In genomic region chr2:32084872-32085199, GRCm38 (mm10) we compare ENCODE assay signal across 7 mouse cellular contexts. TPM values are rescaled to one million over a fixed set of nuclear protein-coding genes. Genes with fewer than 3 reads are reported as not detected.
DNase-seq lines count a peak whose midpoint lies in the region; ATAC-seq and TF ChIP-seq lines count a peak whose summit lies in the region.

No protein-coding gene starts in this region.

- H3K27ac ChIP-seq in ES-E14 (ENCODE audit: insufficient read depth, low read depth, low read length, poor library complexity, severe bottlenecking) = no peak overlapping the region
- no peak overlapping the region for H3K27ac ChIP-seq in heart, embryonic 16.5 days (ENCODE audit: low read length)
- H3K27ac ChIP-seq in liver, postnatal 0 days (ENCODE audit: low read depth) = peak overlapping the region; percentile 79

- WGBS in heart, embryonic 16.5 days = 24% methylated on average over 2 of the region's 2 CpGs
- 20% methylated on average over 2 of the region's 2 CpGs for WGBS in liver, postnatal 0 days (ENCODE audit: insufficient replicate concordance)

- H3K4me1 ChIP-seq in E14TG2a.4 (replicated peaks; ENCODE audit: low read depth, low read length) = peaks cover 45% of the 10 kb centered on the region
- peaks cover 2 to 9% of the 10 kb centered on the region in 2 experiments; a peak in 1 of 4 replicates for H3K4me1 ChIP-seq in ES-E14 (ENCODE audit: control insufficient read depth in 2 of 2, insufficient read depth in 2 of 2, low read length in 2 of 2, poor library complexity in 1 of 2)
- H3K4me1 ChIP-seq in heart, embryonic 16.5 days (ENCODE audit: control insufficient read depth, insufficient read depth, low read length) = peaks cover 22% of the 10 kb centered on the region
- peaks cover 44% of the 10 kb centered on the region for H3K4me1 ChIP-seq in liver, postnatal 0 days (ENCODE audit: insufficient read depth)

- H3K4me3 ChIP-seq in E14TG2a.4 (replicated peaks; ENCODE audit: low read length) (peak overlapping the region; percentile 91), ES-E14 (ENCODE audit: insufficient read depth in 1 of 2, low read depth in 1 of 2, low read length in 2 of 2, poor library complexity in 1 of 2, severe bottlenecking in 1 of 2) (peak overlapping the region; percentile 75 to 77)
- H3K4me3 ChIP-seq in heart, embryonic 16.5 days (ENCODE audit: low read length) = peak overlapping the region; percentile 75
- peak overlapping the region; percentile 90 for H3K4me3 ChIP-seq in liver, postnatal 0 days (ENCODE audit: low read depth, low read length)

- H3K36me3 ChIP-seq in E14TG2a.4 (ENCODE audit: insufficient read depth, low read length) = no peaks in the 10 kb centered on the region
- H3K36me3 ChIP-seq in ES-E14 (ENCODE audit: control insufficient read depth, insufficient read depth, low read length, poor library complexity, severe bottlenecking) = no peaks in the 10 kb centered on the region
- no peaks in the 10 kb centered on the region for H3K36me3 ChIP-seq in heart, embryonic 16.5 days (ENCODE audit: control insufficient read depth, insufficient read depth)
- H3K36me3 ChIP-seq in liver, postnatal 0 days (replicated peaks; ENCODE audit: insufficient read depth, low read length) = no peaks in the 10 kb centered on the region

- H3K9me3 ChIP-seq in E14TG2a.4 (ENCODE audit: low read length) = no peaks in the 10 kb centered on the region
- no peaks in the 10 kb centered on the region for H3K9me3 ChIP-seq in ES-E14 (ENCODE audit: control insufficient read depth, insufficient read depth, low read depth, low read length)
- H3K9me3 ChIP-seq in heart, embryonic 16.5 days (replicated peaks; ENCODE audit: control insufficient read depth, low read length) = no peaks in the 10 kb centered on the region
- peaks cover 2% of the 10 kb centered on the region for H3K9me3 ChIP-seq in liver, postnatal 0 days (ENCODE audit: low read length)

- no peak for DNase-seq in ES-E14 (ENCODE audit: low read depth, low spot score)
- DNase-seq in liver, postnatal 0 days = no peak
- no peak for DNase-seq in embryo, embryonic 10 days (ENCODE audit: low spot score)
- DNase-seq in left cerebral cortex, postnatal 14 days (ENCODE audit: low spot score in 2 of 2) = no peak
- no peak for DNase-seq in layer of hippocampus, adult 11-12 months (ENCODE audit: low spot score)

- ATAC-seq in heart, embryonic 16.5 days (replicated peaks; ENCODE audit: extremely low read depth, insufficient read depth, low FRiP score) = no peak
- ATAC-seq in liver, postnatal 0 days = peak; percentile 19; the same call in 1 of the 2 replicates

- intact Hi-C loops in left cerebral cortex, postnatal 14 days (cut with DNase I) = loop anchor here (5.0 kb wide), 1 partner anchor 42 kb away; no protein-coding TSS in a partner anchor

- H3K27me3 ChIP-seq in E14TG2a.4 (ENCODE audit: insufficient read depth, low read length) = peaks cover 82% of the 10 kb centered on the region
- H3K27me3 ChIP-seq in heart, embryonic 16.5 days (ENCODE audit: control insufficient read depth, insufficient read depth, low read length) = no peaks in the 10 kb centered on the region; the same call in 1 of the 2 replicates
- peaks cover 27% of the 10 kb centered on the region for H3K27me3 ChIP-seq in liver, postnatal 0 days (ENCODE audit: insufficient read depth, low read length)

- H3K9ac ChIP-seq in ES-E14 (ENCODE audit: insufficient read depth, low read depth, low read length, poor library complexity, severe bottlenecking) = no peak overlapping the region
- H3K9ac ChIP-seq in heart, embryonic 16.5 days (ENCODE audit: low read length) = peak overlapping the region; percentile 93
- peak overlapping the region; percentile 71; the same call in 1 of the 2 replicates for H3K9ac ChIP-seq in liver, postnatal 0 days (replicated peaks)

- in situ Hi-C loops in ES-E14 (cut with MboI; ENCODE audit: low sequenced_read_pairs in 2 of 2, unreplicated experiment in 2 of 2) = no loop called here

- no peak for TF ChIP-seq CTCF in E14TG2a.4 (conservative IDR thresholded peaks at IDR 0.05; ENCODE audit: low read length)
- no peak for TF ChIP-seq CTCF in liver, postnatal 0 days (IDR thresholded peaks at IDR 0.05; ENCODE audit: low read depth)

- peak overlapping the region; percentile 99 for H3K4me2 ChIP-seq in heart, embryonic 16.5 days (ENCODE audit: low read depth, low read length)
- H3K4me2 ChIP-seq in liver, postnatal 0 days (ENCODE audit: low read depth, low read length) = peak overlapping the region; percentile 100

- no peak for TF ChIP-seq EP300 in liver, postnatal 0 days (IDR thresholded peaks at IDR 0.05; ENCODE audit: low read depth)

TF ChIP-seq in ES-E14, 5 proteins besides CTCF, POLR2A, EP300 and RAD21:
- no peak for TF ChIP-seq ZNF384 (IDR thresholded peaks at IDR 0.05; ENCODE audit: low read depth, low read length)
- TF ChIP-seq MAFK (IDR thresholded peaks at IDR 0.05; ENCODE audit: insufficient read depth, low read depth, low read length) = no peak
- TF ChIP-seq HCFC1 (IDR thresholded peaks at IDR 0.05; ENCODE audit: borderline replicate concordance, insufficient read depth, low read length) = peak; percentile 86
- no peak for TF ChIP-seq ZC3H11A (IDR thresholded peaks at IDR 0.05; ENCODE audit: borderline replicate concordance, low read depth, low read length)
- TF ChIP-seq CHD2 (IDR thresholded peaks at IDR 0.05; ENCODE audit: low read depth, low read length) = no peak

RNA-seq across cellular contexts. Expression of gene Fam78a, which starts 0.2 kb away (rescaled TPM):
- 4.1 and 4.8 TPM in 2 replicates for total RNA-seq in ES-E14 (2012; rRNA removed)
- polyA plus RNA-seq in heart, embryonic 16.5 days (2015; fragmentation: Nextera tagmentation; extraction: Ambion mirVana) = 27.6 and 30.1 TPM in 2 replicates
- 3.8 and 4.3 TPM in 2 replicates for polyA plus RNA-seq in liver, postnatal 0 days (2015; fragmentation: Nextera tagmentation; extraction: Ambion mirVana)
- total RNA-seq in left cerebral cortex, postnatal 14 days (2021) = 1 to 10 TPM; 3.4 to 4.2 TPM

RNA-seq across cellular contexts. Expression of gene Plpp7, which starts 10.5 kb away (rescaled TPM):
- total RNA-seq in ES-E14 (2012; rRNA removed) = 1.4 and 4.3 TPM in 2 replicates
- polyA plus RNA-seq in heart, embryonic 16.5 days (2015; fragmentation: Nextera tagmentation; extraction: Ambion mirVana) = 19.7 and 21.4 TPM in 2 replicates
- 1.6 and 1.7 TPM in 2 replicates for polyA plus RNA-seq in liver, postnatal 0 days (2015; fragmentation: Nextera tagmentation; extraction: Ambion mirVana)
- 10 to 100 TPM; 24.5 to 28.5 TPM for total RNA-seq in left cerebral cortex, postnatal 14 days (2021)
